Mouse (Mus musculus): ENCODE data around the gene Rab25. TPM values are rescaled to one million over a fixed set of nuclear protein-coding genes. Genes with fewer than 3 reads are reported as not detected.

The Rab25 gene
- polyA plus RNA-seq (2017; shearing (Covaris generic)): not detected

GRCm38 (mm10) chr3:88548180-88548917 is at the start of gene Rab25:
Rab25 (minus strand) TSS chr3:88548300.

DNA sequence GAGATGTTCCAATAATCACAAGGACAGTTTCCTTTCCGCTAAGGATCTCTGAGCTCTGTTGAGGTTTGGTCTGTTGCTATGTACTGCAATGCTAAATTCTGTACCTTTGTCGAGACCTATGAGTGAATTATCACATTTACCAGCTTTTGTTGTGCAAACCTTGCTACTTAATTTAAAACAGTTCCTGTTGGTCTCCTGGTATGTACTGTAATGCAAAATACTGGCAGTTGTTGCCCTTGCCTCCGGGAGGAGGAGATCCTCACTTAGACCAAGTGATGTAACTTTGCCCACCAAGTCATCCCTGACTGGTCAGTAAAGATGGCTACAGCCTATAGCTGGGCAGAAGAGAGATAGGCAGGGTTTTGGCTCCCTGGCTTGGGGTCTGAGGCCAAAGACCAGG is 27.4 kb upstream of the Rab25 start, which contains the start of gene Ssr2:
TSS of gene Ssr2 (plus strand) at position 337 of the 400 bp plus-strand sequence.

DNA sequence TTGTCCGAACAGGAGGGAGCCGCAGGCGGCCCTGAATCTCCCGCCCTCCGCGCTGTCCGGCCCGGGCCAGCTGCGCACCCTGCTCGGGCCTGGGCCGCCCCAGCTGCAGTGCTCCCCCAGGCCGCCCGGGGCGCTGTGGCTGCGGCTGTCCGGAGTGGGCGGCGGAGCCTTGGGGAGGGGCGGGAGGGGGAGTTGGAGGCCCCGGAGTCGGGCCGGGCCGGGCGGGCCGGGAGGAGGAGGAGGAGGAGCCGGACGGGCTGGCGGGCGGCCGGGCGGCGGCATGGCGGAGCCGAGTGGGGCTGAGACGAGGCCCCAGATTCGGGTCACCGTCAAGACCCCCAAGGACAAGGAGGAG is 5.4 kb upstream of the Rab25 start, which contains the start of gene Ubqln4:
TSS of gene Ubqln4 (plus strand) at position 234 of the 355 bp plus-strand sequence.

DNA sequence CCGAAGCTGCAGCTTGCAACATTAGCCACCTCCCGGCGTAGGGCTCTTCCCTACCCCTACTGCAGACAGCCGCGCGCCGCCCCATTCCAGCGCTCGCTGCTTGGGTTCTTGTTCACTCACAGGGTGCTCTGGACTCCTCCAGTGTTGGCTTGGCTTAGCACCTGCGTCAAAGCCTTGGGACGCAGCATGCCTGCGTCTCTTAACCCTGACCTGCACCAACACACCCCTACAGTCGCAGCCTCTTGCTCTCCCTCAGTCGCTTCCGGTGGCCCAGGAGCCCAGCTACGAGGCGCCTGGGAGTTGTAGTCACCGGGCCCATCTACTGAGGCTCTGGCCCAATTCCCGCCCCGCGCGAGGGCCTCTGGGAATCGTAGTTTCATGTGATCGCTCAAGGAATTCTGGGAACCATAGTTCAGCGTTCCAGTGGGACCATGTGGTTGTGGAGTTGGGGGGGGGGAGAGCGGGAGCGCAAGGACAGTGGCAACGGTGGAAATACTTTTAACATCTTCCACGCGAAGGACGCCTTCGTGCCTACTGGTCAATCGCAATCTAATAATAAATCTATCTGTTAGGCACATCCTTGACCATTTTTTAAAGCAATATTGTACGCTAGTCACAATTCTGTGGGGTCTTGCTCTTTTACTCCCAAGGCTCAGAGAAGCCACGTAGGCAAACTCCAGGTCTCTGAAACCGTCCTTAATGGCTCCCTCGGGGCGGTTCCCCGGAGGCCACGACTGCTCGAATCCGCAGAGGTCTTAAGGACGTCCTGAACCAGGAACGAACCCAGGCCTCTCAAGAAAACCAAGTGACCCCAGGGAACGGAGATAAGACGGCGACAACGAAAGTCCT is 4.8 kb upstream of the Rab25 start, which contains the start of gene Lamtor2:
TSS of gene Lamtor2 (minus strand) at position 399 of the 849 bp plus-strand sequence.

GRCm38 (mm10) chr3:88532299-88532674 is 15.8 kb downstream of the Rab25 start, which contains the start of gene Mex3a:
Mex3a (plus strand) TSS chr3:88532395.

GRCm38 (mm10) chr3:88509692-88510420 is 38.2 kb downstream of the Rab25 start, which contains the start of gene Lmna:
Lmna (minus strand) TSS chr3:88509956.

Other genes with a start within 250 kb of the Rab25 start
- gene Glmp, start 223.3 kb downstream of the Rab25 start, polyA plus RNA-seq (2017; shearing (Covaris generic)): 385 TPM
- 1.4 TPM for gene Tmem79, start 212.2 kb downstream of the Rab25 start, polyA plus RNA-seq (2017; shearing (Covaris generic))
- 47.8 TPM for gene Smg5, start 212.0 kb downstream of the Rab25 start, polyA plus RNA-seq (2017; shearing (Covaris generic))
- gene Paqr6, start 183.7 kb downstream of the Rab25 start, polyA plus RNA-seq (2017; shearing (Covaris generic)): not detected
- not detected for gene Bglap3, start 175.6 kb downstream of the Rab25 start, polyA plus RNA-seq (2017; shearing (Covaris generic))
- gene Bglap2, start 169.6 kb downstream of the Rab25 start, polyA plus RNA-seq (2017; shearing (Covaris generic)): not detected
- not detected for gene Bglap, start 163.8 kb downstream of the Rab25 start, polyA plus RNA-seq (2017; shearing (Covaris generic))
- 44.0 TPM for gene Pmf1, start 138.0 kb downstream of the Rab25 start, polyA plus RNA-seq (2017; shearing (Covaris generic))
- gene Slc25a44, start 123.2 kb downstream of the Rab25 start, polyA plus RNA-seq (2017; shearing (Covaris generic)): 25.6 TPM
- 80.1 TPM for gene Sema4a, start 87.1 kb downstream of the Rab25 start, polyA plus RNA-seq (2017; shearing (Covaris generic))
- 9.1 TPM for gene Lmna, start 38.3 kb downstream of the Rab25 start, polyA plus RNA-seq (2017; shearing (Covaris generic))
- gene Mex3a, start 15.9 kb downstream of the Rab25 start, polyA plus RNA-seq (2017; shearing (Covaris generic)): 0.32 TPM
- 227 TPM for gene Lamtor2, start 4.8 kb upstream of the Rab25 start, polyA plus RNA-seq (2017; shearing (Covaris generic))
- 52.5 TPM for gene Ubqln4, start 5.5 kb upstream of the Rab25 start, polyA plus RNA-seq (2017; shearing (Covaris generic))
- gene Ssr2, start 27.6 kb upstream of the Rab25 start, polyA plus RNA-seq (2017; shearing (Covaris generic)): 146 TPM
- gene Arhgef2, start 57.7 kb upstream of the Rab25 start, polyA plus RNA-seq (2017; shearing (Covaris generic)): 139 TPM
- gene Rxfp4, start 104.8 kb upstream of the Rab25 start, polyA plus RNA-seq (2017; shearing (Covaris generic)): not detected
- 51.5 TPM for gene Khdc4, start 137.5 kb upstream of the Rab25 start, polyA plus RNA-seq (2017; shearing (Covaris generic))
- gene Rit1, start 168.5 kb upstream of the Rab25 start, polyA plus RNA-seq (2017; shearing (Covaris generic)): 63.2 TPM
- gene Syt11, start 226.9 kb upstream of the Rab25 start, polyA plus RNA-seq (2017; shearing (Covaris generic)): 76.8 TPM